Mouse (Mus musculus) cortical plate, adult 2 months (tissue): Measurements from ENCODE around the gene Gmeb1.

Source experiments
- CTCF ChIP-seq: fragments of 200-500 bp; IDR thresholded peaks from 2 replicates; pipeline ENCODE4 v1.5.1; 2011; ENCODE audit warnings: mild to moderate bottlenecking, control low read depth, low read length; ENCODE audit not compliant: insufficient read depth; ENCODE audit errors: extremely low read depth
- POLR2A ChIP-seq: fragments of 200-500 bp; IDR thresholded peaks from 2 replicates; pipeline ENCODE4 v1.6.1; 2011; ENCODE audit warnings: mild to moderate bottlenecking, low read length, control low read depth; ENCODE audit not compliant: insufficient read depth; ENCODE audit errors: extremely low read depth

GRCm38 (mm10) chr4:132295696-132296390 lies 34.4 kb upstream of the Gmeb1 start:
- TF ChIP-seq POLR2A (no peak), CTCF (0 out of 2 replicates have a peak, but pooled peaks have one; percentile 11)
